Mouse (Mus musculus): ENCODE measurements at regions not wholly inside any gene's neighbourhood (a gene's known extent, or its start where the extent isn't known, plus 50 kb on each side); places are given as distances from the start of the nearest gene placed in this dataset.
A peak's percentile ranks its signal among the peaks of the same experiment; 100 is the strongest.

DNA sequence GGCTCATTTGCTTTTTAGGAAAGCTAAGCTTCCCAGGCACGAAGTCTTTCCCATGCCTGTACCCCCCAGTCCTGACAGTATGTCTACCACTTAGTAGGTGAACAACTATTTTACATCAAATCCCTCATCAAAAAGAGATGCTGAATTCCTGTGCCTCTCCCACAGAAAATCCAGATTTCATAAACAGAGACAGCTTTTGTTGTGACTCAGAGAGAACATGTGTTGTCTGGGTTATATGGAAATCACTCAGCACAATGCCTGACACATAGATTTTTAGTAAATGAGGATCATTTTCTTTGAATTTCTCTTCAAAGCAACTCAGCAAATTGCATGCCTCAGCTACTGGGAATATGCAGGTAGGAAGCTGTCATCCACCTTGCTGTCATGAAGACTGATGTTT is 193.5 kb downstream of the Usp46 start:
- Histone ChIP-seq H3K27me3 (ENCODE audit: control insufficient read depth, insufficient read depth, low read length) (no peaks in the 10 kb centered on the region), H3K4me3 (replicated peaks; ENCODE audit: low read depth, low read length) (no peak overlapping the region), H3K27ac (replicated peaks; ENCODE audit: low read depth, low read length) (no peak overlapping the region), H3K4me1 (ENCODE audit: control insufficient read depth, insufficient read depth, low read length) (no peaks in the 10 kb centered on the region), H3K9ac (replicated peaks; ENCODE audit: low read length) (no peak overlapping the region), H3K4me2 (ENCODE audit: low read length) (no peak overlapping the region), H3K9me3 (ENCODE audit: control insufficient read depth, low read length) (no peaks in the 10 kb centered on the region), H3K36me3 (ENCODE audit: control insufficient read depth, insufficient read depth, low read length) (no peaks in the 10 kb centered on the region)
- DNase-seq = no peak
- ATAC-seq (ENCODE audit: low FRiP score, low TSS enrichment) = no peak
- 88% methylated on average over 1 of the region's 1 CpGs for WGBS

DNA sequence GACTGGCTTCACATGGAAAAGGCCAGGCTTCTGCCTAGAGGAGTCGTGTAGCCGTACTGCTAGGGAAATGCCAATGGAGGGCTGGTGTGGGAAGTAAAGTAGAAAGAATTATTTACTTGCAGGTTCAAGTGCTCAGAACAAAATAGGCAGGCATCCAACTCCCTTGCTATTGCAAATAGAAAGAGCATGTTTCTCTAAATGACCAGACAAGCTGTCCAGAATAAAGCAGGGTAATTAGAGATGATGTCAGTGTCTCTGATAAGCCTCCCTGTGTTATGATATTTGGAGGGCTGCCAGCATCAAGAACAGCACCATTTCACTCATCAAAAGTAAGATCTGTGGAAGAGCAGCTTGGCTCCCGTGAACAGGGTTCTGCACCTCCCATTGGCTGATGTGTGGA is 192.4 kb downstream of the Usp46 start:
- Histone ChIP-seq H3K4me2 (ENCODE audit: low read length) (no peak overlapping the region), H3K36me3 (ENCODE audit: control insufficient read depth, insufficient read depth, low read length) (no peaks in the 10 kb centered on the region), H3K9ac (replicated peaks; ENCODE audit: low read length) (no peak overlapping the region), H3K9me3 (ENCODE audit: control insufficient read depth, low read length) (no peaks in the 10 kb centered on the region), H3K4me3 (replicated peaks; ENCODE audit: low read depth, low read length) (no peak overlapping the region), H3K4me1 (ENCODE audit: control insufficient read depth, insufficient read depth, low read length) (no peaks in the 10 kb centered on the region), H3K27me3 (ENCODE audit: control insufficient read depth, insufficient read depth, low read length) (no peaks in the 10 kb centered on the region), H3K27ac (replicated peaks; ENCODE audit: low read depth, low read length) (no peak overlapping the region)
- 81% methylated on average over 3 of the region's 3 CpGs for WGBS
- ATAC-seq (ENCODE audit: low FRiP score, low TSS enrichment) (no peak), DNase-seq (no peak)

DNA sequence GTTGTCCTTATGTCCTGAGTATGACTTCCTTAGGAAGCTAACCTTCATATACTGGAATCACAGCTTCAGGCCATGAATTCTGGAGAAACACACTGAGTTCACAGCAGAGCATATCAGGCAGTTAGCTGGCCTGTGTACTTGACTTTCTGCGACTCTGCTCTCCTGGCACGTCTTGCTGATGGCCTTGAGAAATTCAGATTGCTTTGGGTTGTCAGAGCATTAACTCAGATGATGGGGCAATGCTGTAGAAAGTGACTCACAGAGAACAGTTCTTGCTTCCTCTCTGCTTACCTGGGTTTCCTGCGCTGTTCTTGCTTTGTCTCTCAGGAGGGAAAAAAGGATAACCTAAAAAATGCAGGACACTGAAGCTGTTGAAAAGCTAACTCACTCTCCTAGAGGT is 187.3 kb downstream of the Usp46 start:
- H3K9me3 ChIP-seq (ENCODE audit: control insufficient read depth, low read length) = no peaks in the 10 kb centered on the region
- no peak overlapping the region for H3K9ac ChIP-seq (replicated peaks; ENCODE audit: low read length)
- H3K27me3 ChIP-seq (ENCODE audit: control insufficient read depth, insufficient read depth, low read length) = no peaks in the 10 kb centered on the region
- H3K27ac ChIP-seq (replicated peaks; ENCODE audit: low read depth, low read length) = no peak overlapping the region
- H3K4me1 ChIP-seq (ENCODE audit: control insufficient read depth, insufficient read depth, low read length) = no peaks in the 10 kb centered on the region
- WGBS = 95% methylated on average over 3 of the region's 3 CpGs
- ATAC-seq (ENCODE audit: low FRiP score, low TSS enrichment) (no peak), DNase-seq (no peak)
- H3K4me2 ChIP-seq (ENCODE audit: low read length) = no peak overlapping the region
- H3K36me3 ChIP-seq (ENCODE audit: control insufficient read depth, insufficient read depth, low read length) = no peaks in the 10 kb centered on the region
- H3K4me3 ChIP-seq (replicated peaks; ENCODE audit: low read depth, low read length) = no peak overlapping the region

DNA sequence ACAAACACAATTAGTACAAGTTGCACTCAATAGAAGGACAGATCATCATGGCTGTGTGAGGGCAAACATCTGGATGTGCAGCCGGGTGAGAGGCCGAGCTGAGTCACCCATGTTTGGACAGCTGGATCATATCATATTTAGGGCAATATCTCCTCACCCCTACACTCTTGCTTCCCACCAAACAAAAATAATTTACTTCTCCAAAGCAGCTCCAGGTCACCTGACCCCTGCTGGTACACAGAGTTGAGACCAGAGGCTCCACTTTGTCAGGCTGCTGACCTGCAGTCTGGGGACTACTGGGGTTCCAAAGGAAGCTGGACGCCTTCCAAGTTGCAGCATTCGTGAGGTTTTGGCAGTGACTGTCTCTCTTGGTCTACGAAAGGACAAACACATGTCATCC is 186.3 kb downstream of the Usp46 start:
- 79% methylated on average over 5 of the region's 5 CpGs for WGBS
- ATAC-seq (ENCODE audit: low FRiP score, low TSS enrichment) = no peak
- DNase-seq = peak; percentile 37
- Histone ChIP-seq H3K4me2 (ENCODE audit: low read length) (no peak overlapping the region), H3K9me3 (ENCODE audit: control insufficient read depth, low read length) (no peaks in the 10 kb centered on the region), H3K9ac (replicated peaks; ENCODE audit: low read length) (no peak overlapping the region), H3K27ac (replicated peaks; ENCODE audit: low read depth, low read length) (no peak overlapping the region), H3K27me3 (ENCODE audit: control insufficient read depth, insufficient read depth, low read length) (no peaks in the 10 kb centered on the region), H3K4me1 (ENCODE audit: control insufficient read depth, insufficient read depth, low read length) (no peaks in the 10 kb centered on the region), H3K36me3 (ENCODE audit: control insufficient read depth, insufficient read depth, low read length) (no peaks in the 10 kb centered on the region), H3K4me3 (replicated peaks; ENCODE audit: low read depth, low read length) (no peak overlapping the region)

DNA sequence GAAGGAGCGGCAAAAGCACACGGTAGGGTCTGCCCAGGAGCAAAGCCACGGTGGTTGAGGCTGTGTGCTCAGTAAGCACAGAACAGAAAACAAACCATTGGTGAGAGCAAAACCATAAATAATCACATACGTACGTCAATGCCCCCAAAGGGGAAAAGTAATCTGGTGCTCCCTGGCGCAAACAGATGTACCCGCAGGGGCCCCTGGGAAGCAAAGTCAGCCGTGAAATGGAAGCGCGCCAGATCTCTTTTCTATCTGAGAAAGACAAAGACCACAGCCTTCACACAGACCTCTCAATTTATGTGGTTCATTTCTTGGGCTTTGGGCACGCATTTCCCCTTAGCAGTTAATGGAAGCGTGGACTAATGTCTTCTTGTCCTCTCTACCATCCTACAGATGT is 183.2 kb downstream of the Usp46 start:
- ATAC-seq (ENCODE audit: low FRiP score, low TSS enrichment) (no peak), DNase-seq (peak; percentile 51)
- H3K9ac ChIP-seq (replicated peaks; ENCODE audit: low read length) = no peak overlapping the region
- WGBS = 45% methylated on average over 12 of the region's 12 CpGs
- no peaks in the 10 kb centered on the region for H3K9me3 ChIP-seq (ENCODE audit: control insufficient read depth, low read length)
- H3K27me3 ChIP-seq (ENCODE audit: control insufficient read depth, insufficient read depth, low read length) = no peaks in the 10 kb centered on the region
- H3K4me3 ChIP-seq (replicated peaks; ENCODE audit: low read depth, low read length) = no peak overlapping the region
- no peak overlapping the region for H3K27ac ChIP-seq (replicated peaks; ENCODE audit: low read depth, low read length)
- no peaks in the 10 kb centered on the region for H3K4me1 ChIP-seq (ENCODE audit: control insufficient read depth, insufficient read depth, low read length)
- no peak overlapping the region for H3K4me2 ChIP-seq (ENCODE audit: low read length)
- H3K36me3 ChIP-seq (ENCODE audit: control insufficient read depth, insufficient read depth, low read length) = no peaks in the 10 kb centered on the region

DNA sequence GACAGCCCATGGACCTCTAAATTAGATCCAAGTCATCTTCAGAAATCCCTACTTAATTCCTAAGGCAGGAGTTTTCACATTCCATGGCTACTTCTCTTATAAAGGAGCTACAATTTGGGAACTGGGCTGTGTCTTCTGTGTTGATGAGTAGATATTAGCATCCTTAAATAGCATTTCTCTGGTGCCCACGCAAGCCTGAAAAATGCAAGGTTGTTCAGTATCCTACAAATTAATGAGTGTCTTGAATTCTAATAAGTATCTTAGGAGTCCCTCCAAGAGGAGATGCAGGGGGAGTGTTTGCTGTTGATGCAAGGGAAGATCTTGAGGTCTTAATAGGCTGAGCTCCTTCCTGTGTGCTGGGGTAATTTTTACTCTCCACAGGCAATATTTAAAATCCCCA is 182.5 kb downstream of the Usp46 start:
- H3K9me3 ChIP-seq (ENCODE audit: control insufficient read depth, low read length) = no peaks in the 10 kb centered on the region
- no peaks in the 10 kb centered on the region for H3K36me3 ChIP-seq (ENCODE audit: control insufficient read depth, insufficient read depth, low read length)
- H3K27me3 ChIP-seq (ENCODE audit: control insufficient read depth, insufficient read depth, low read length) = no peaks in the 10 kb centered on the region
- H3K27ac ChIP-seq (replicated peaks; ENCODE audit: low read depth, low read length) = no peak overlapping the region
- H3K4me1 ChIP-seq (ENCODE audit: control insufficient read depth, insufficient read depth, low read length) = no peaks in the 10 kb centered on the region
- ATAC-seq (ENCODE audit: low FRiP score, low TSS enrichment) (no peak), DNase-seq (no peak)
- no peak overlapping the region for H3K4me2 ChIP-seq (ENCODE audit: low read length)
- H3K4me3 ChIP-seq (replicated peaks; ENCODE audit: low read depth, low read length) = no peak overlapping the region
- H3K9ac ChIP-seq (replicated peaks; ENCODE audit: low read length) = no peak overlapping the region
- WGBS = 91% methylated on average over 1 of the region's 1 CpGs

DNA sequence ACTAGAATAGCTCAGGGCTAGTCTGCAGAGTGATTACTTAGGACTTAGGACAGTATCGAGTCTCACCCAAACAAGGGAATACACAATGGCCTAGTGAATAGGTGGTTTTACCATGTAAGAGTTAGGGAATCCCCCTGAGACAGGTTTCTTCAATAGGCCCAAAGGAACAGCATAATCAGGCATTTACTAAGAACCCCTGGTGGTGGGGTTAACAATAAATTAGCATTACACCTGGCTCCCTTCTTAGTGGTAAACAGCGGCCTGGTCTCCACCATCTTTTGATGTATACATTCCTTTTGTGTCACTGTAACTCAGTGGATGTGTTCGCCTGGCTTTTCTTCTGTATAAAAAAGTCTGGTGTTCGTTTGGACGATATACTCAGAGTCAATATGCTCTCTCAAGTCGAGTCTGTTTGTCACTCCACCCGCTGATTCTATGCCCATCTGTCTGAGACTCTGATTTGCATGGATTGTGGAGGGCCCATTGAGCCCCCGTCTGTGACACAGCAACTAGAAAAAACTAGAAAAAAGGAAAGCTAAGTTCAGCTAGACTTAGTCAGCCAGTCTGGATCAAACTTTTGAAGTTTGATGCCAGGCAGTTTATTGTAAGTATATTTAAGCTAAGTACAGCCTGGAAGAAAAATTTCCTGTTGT is 180.8 kb downstream of the Usp46 start:
- Histone ChIP-seq H3K27ac (replicated peaks; ENCODE audit: low read depth, low read length) (no peak overlapping the region), H3K36me3 (ENCODE audit: control insufficient read depth, insufficient read depth, low read length) (no peaks in the 10 kb centered on the region), H3K9me3 (ENCODE audit: control insufficient read depth, low read length) (no peaks in the 10 kb centered on the region), H3K4me1 (ENCODE audit: control insufficient read depth, insufficient read depth, low read length) (no peaks in the 10 kb centered on the region), H3K9ac (replicated peaks; ENCODE audit: low read length) (no peak overlapping the region), H3K4me2 (ENCODE audit: low read length) (no peak overlapping the region), H3K27me3 (ENCODE audit: control insufficient read depth, insufficient read depth, low read length) (no peaks in the 10 kb centered on the region), H3K4me3 (replicated peaks; ENCODE audit: low read depth, low read length) (no peak overlapping the region)
- 62% methylated on average over 8 of the region's 8 CpGs for WGBS
- DNase-seq (no peak), ATAC-seq (ENCODE audit: low FRiP score, low TSS enrichment) (no peak)

DNA sequence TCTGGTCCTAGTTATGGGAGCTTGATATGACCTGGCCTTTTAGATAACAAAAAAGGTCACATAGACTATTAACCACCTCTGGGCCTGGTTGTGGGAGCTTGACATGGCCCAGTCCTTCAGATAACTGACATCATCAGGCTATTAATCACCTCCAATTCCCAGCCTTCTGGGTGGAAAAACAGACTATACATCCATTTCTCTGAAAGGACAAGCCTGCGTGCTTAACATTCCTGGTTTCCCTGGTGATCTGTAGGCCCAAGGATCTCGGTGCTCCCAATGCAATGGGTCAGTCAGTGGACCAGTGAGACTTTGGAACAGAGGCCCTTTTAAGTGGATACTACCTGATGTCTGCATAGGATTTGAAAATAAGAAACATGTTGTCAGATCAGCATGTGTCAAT is 179.8 kb downstream of the Usp46 start:
- Histone ChIP-seq H3K36me3 (ENCODE audit: control insufficient read depth, insufficient read depth, low read length) (no peaks in the 10 kb centered on the region), H3K4me1 (ENCODE audit: control insufficient read depth, insufficient read depth, low read length) (no peaks in the 10 kb centered on the region), H3K27me3 (ENCODE audit: control insufficient read depth, insufficient read depth, low read length) (no peaks in the 10 kb centered on the region), H3K9ac (replicated peaks; ENCODE audit: low read length) (no peak overlapping the region), H3K9me3 (ENCODE audit: control insufficient read depth, low read length) (no peaks in the 10 kb centered on the region), H3K4me3 (replicated peaks; ENCODE audit: low read depth, low read length) (no peak overlapping the region), H3K27ac (replicated peaks; ENCODE audit: low read depth, low read length) (no peak overlapping the region), H3K4me2 (ENCODE audit: low read length) (no peak overlapping the region)
- DNase-seq (no peak), ATAC-seq (ENCODE audit: low FRiP score, low TSS enrichment) (no peak)
- WGBS = 59% methylated on average over 2 of the region's 2 CpGs

DNA sequence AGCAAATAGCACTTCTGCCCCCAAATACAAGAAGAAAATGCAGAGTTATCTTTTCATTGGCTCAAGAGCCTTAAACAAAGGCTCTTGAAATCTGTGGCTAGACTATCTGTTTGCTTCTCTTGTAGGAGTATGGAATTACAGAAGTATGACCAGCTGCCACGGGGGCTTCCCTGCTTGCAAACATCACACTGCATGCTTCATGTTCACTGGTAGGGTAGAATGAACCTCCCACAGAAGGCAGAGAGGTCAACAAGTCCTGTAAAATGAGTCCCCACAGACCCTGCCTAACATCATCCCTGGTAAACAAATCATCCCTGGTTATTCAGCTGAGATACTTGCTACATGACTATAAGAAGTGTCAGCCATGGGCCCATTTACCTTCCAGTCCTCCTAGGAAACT is 178.9 kb downstream of the Usp46 start:
- Histone ChIP-seq H3K9ac (replicated peaks; ENCODE audit: low read length) (no peak overlapping the region), H3K4me3 (replicated peaks; ENCODE audit: low read depth, low read length) (no peak overlapping the region), H3K27ac (replicated peaks; ENCODE audit: low read depth, low read length) (no peak overlapping the region), H3K27me3 (ENCODE audit: control insufficient read depth, insufficient read depth, low read length) (no peaks in the 10 kb centered on the region), H3K9me3 (ENCODE audit: control insufficient read depth, low read length) (no peaks in the 10 kb centered on the region), H3K4me2 (ENCODE audit: low read length) (no peak overlapping the region), H3K4me1 (ENCODE audit: control insufficient read depth, insufficient read depth, low read length) (no peaks in the 10 kb centered on the region), H3K36me3 (ENCODE audit: control insufficient read depth, insufficient read depth, low read length) (no peaks in the 10 kb centered on the region)
- WGBS = 86% methylated on average over 1 of the region's 1 CpGs
- ATAC-seq (ENCODE audit: low FRiP score, low TSS enrichment) (no peak), DNase-seq (no peak)
